Mouse (Mus musculus) E14TG2a.4 (cell line): ENCODE measurements around the gene Use1.

Experiments used
- CTCF ChIP-seq: conservative IDR thresholded peaks from 2 replicates; pipeline ENCODE4 v1.5.1; 2014; ENCODE audit warnings: low read length
- POU5F1 ChIP-seq: IDR thresholded peaks from 2 replicates; pipeline ENCODE4 v1.6.1; 2014; ENCODE audit warnings: low read length, borderline replicate concordance

DNA sequence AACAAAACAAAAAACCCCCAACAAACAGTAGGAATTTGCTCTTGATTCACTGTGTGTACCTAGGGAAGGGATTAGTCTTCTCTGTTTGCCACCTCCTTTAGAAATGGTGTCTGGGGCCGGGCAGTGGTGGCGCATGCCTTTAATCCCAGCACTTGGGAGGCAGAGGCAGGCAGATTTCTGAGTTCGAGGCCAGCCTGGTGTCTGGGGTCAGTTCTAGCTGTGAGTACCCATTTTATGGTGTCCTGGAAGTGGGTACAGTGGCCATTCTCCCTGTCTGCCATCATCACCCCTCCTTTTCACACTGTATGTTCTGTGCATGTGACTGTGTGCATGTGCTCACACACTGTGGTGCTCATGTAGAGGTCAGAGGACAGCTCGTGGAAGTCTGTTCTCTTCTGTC is 41.6 kb downstream of the Use1 start:
- TF ChIP-seq CTCF: no peak
- TF ChIP-seq POU5F1: no peak
